In genomic region chr14:76535096-76535495, GRCm38 (mm10) we compare ENCODE assay signal across 26 mouse cellular contexts. TPM values are rescaled to one million over a fixed set of nuclear protein-coding genes. Genes with fewer than 3 reads are reported as not detected.
DNase-seq lines count a peak whose midpoint lies in the region; ATAC-seq and TF ChIP-seq lines count a peak whose summit lies in the region.
"Had no signal": no experiment of that assay in that cellular context is flagged by ENCODE, and none has a peak within 500 bp of the region (broad histone marks: within the 10 kb centered on the region; RNA-seq: fewer than 3 reads in every experiment).

No protein-coding gene starts in this region.

- no peak overlapping the region for H3K4me2 ChIP-seq in kidney, embryonic 15.5 days
- H3K4me2 ChIP-seq in kidney, embryonic 14.5 days (replicated peaks; ENCODE audit: low read depth, low read length): no peak overlapping the region
- H3K4me2 ChIP-seq in stomach, postnatal 0 days (replicated peaks; ENCODE audit: low read depth): no peak overlapping the region
- H3K4me2 ChIP-seq: embryonic facial prominence, embryonic 15.5 days; forebrain, embryonic 12.5 days; hindbrain, embryonic 14.5 days; neural tube, embryonic 13.5 days had no signal

- peak overlapping the region; percentile 15; the same call in 1 of the 2 replicates for H3K27ac ChIP-seq in kidney, embryonic 15.5 days
- H3K27ac ChIP-seq in kidney, embryonic 14.5 days (ENCODE audit: low read depth, low read length): no peak overlapping the region
- H3K27ac ChIP-seq in embryonic fibroblast, embryonic 13.5 days (ENCODE audit: insufficient read depth, low read length): peak overlapping the region; percentile 45; the same call in 1 of the 2 replicates
- H3K27ac ChIP-seq in stomach, postnatal 0 days (replicated peaks): peak overlapping the region; percentile 53; the same call in 1 of the 2 replicates
- H3K27ac ChIP-seq: embryonic facial prominence, embryonic 15.5 days; forebrain, embryonic 12.5 days; gastrocnemius, adult 2 months; hindbrain, embryonic 14.5 days; midbrain, embryonic 10.5 days; neural tube, embryonic 13.5 days had no signal

- TF ChIP-seq POLR2A in embryonic fibroblast, embryonic 13.5 days (IDR thresholded peaks at IDR 0.05; ENCODE audit: low read depth, low read length): no peak

- WGBS in kidney, embryonic 15.5 days: 90% methylated on average over 1 of the region's 1 CpGs
- WGBS in kidney, embryonic 14.5 days: 95% methylated on average over 1 of the region's 1 CpGs
- WGBS in stomach, postnatal 0 days: 65% methylated on average over 1 of the region's 1 CpGs

- no peaks in the 10 kb centered on the region for H3K27me3 ChIP-seq in kidney, embryonic 15.5 days
- no peaks in the 10 kb centered on the region for H3K27me3 ChIP-seq in kidney, embryonic 14.5 days (ENCODE audit: control insufficient read depth, insufficient read depth, low read length)
- H3K27me3 ChIP-seq in stomach, postnatal 0 days (ENCODE audit: control insufficient read depth, insufficient read depth, low read length): no peaks in the 10 kb centered on the region
- H3K27me3 ChIP-seq: embryonic facial prominence, embryonic 15.5 days; forebrain, embryonic 12.5 days; neural tube, embryonic 13.5 days had no signal

- DNase-seq in NIH3T3 (ENCODE audit: low read depth): peak; percentile 27
- DNase-seq in stomach, postnatal 0 days (ENCODE audit: low spot score): no peak
- DNase-seq in right cerebral cortex, postnatal 14 days: no peak
- DNase-seq in ovary, postnatal 36 days (ENCODE audit: low spot score): no peak
- DNase-seq: adrenal gland, postnatal 25 days; cerebellum, adult 9-11 months; gastrocnemius, adult 2 months; heart, postnatal 36 days; kidney, adult 18-20 months; kidney, postnatal 10 days; left cerebral cortex, postnatal 4 days; lung, adult 18-20 months; lung, postnatal 10 days; spleen, adult 18-20 months; thymus, postnatal 36 days had no signal

- peaks cover 55% of the 10 kb centered on the region for H3K4me1 ChIP-seq in kidney, embryonic 15.5 days
- H3K4me1 ChIP-seq in kidney, embryonic 14.5 days (ENCODE audit: control insufficient read depth, insufficient read depth, low read length): peaks cover 42% of the 10 kb centered on the region
- no peaks in the 10 kb centered on the region for H3K4me1 ChIP-seq in embryonic fibroblast, embryonic 13.5 days (ENCODE audit: control insufficient read depth, insufficient read depth, low read length)
- H3K4me1 ChIP-seq in stomach, postnatal 0 days (replicated peaks; ENCODE audit: control insufficient read depth, insufficient read depth): peaks cover 5% of the 10 kb centered on the region; the same call in 1 of the 2 replicates

- H3K9me3 ChIP-seq in kidney, embryonic 15.5 days (replicated peaks): no peaks in the 10 kb centered on the region
- H3K9me3 ChIP-seq in kidney, embryonic 14.5 days (ENCODE audit: control insufficient read depth, low read length): no peaks in the 10 kb centered on the region
- H3K9me3 ChIP-seq in stomach, postnatal 0 days (ENCODE audit: control insufficient read depth, low read length): no peaks in the 10 kb centered on the region
- H3K9me3 ChIP-seq: embryonic facial prominence, embryonic 15.5 days; forebrain, embryonic 12.5 days; midbrain, embryonic 10.5 days; neural tube, embryonic 13.5 days had no signal

- no peak overlapping the region for H3K4me3 ChIP-seq in kidney, embryonic 15.5 days (replicated peaks)
- H3K4me3 ChIP-seq in kidney, embryonic 14.5 days (ENCODE audit: low read length): no peak overlapping the region
- H3K4me3 ChIP-seq in embryonic fibroblast, embryonic 13.5 days (ENCODE audit: insufficient read depth, low read length): no peak overlapping the region
- H3K4me3 ChIP-seq in stomach, postnatal 0 days (ENCODE audit: low read depth, low read length): no peak overlapping the region
- H3K4me3 ChIP-seq: embryonic facial prominence, embryonic 15.5 days; forebrain, embryonic 12.5 days; gastrocnemius, adult 2 months; midbrain, embryonic 10.5 days; myocyte; neural tube, embryonic 13.5 days had no signal

- TF ChIP-seq EP300 in stomach, postnatal 0 days (optimal IDR thresholded peaks at IDR 0.05): no peak

- ATAC-seq in kidney, embryonic 15.5 days (replicated peaks; ENCODE audit: low FRiP score): no peak
- ATAC-seq in kidney, embryonic 14.5 days (ENCODE audit: low FRiP score, low TSS enrichment): no peak
- no peak for ATAC-seq in stomach, postnatal 0 days (ENCODE audit: low FRiP score, low TSS enrichment)
- ATAC-seq: inflammation-experienced regulatory T-cells, adult 6 months; midbrain, embryonic 16.5 days had no signal

- no peak for TF ChIP-seq CTCF in embryonic fibroblast, embryonic 13.5 days (IDR thresholded peaks at IDR 0.05; ENCODE audit: borderline replicate concordance, insufficient read depth, low read length)
- TF ChIP-seq CTCF in stomach, postnatal 0 days (IDR thresholded peaks at IDR 0.05; ENCODE audit: low read depth): no peak

- no peaks in the 10 kb centered on the region for H3K36me3 ChIP-seq in kidney, embryonic 15.5 days
- no peaks in the 10 kb centered on the region for H3K36me3 ChIP-seq in kidney, embryonic 14.5 days (ENCODE audit: control insufficient read depth, insufficient read depth, low read length)
- H3K36me3 ChIP-seq in stomach, postnatal 0 days (ENCODE audit: control insufficient read depth, insufficient read depth, low read length): no peaks in the 10 kb centered on the region
- H3K36me3 ChIP-seq: embryonic facial prominence, embryonic 15.5 days; forebrain, embryonic 12.5 days; neural tube, embryonic 13.5 days had no signal

- H3K9ac ChIP-seq in kidney, embryonic 15.5 days: no peak overlapping the region
- no peak overlapping the region for H3K9ac ChIP-seq in kidney, embryonic 14.5 days (ENCODE audit: low read depth, low read length)
- H3K9ac ChIP-seq in stomach, postnatal 0 days (ENCODE audit: low read length): no peak overlapping the region
- H3K9ac ChIP-seq: embryonic facial prominence, embryonic 15.5 days; forebrain, embryonic 12.5 days; hindbrain, embryonic 14.5 days; neural tube, embryonic 13.5 days had no signal

RNA-seq across cellular contexts. Expression of gene Serp2, which starts 21.6 kb away (rescaled TPM):
- 10.3 and 11.1 TPM in 2 replicates for polyA plus RNA-seq in kidney, embryonic 15.5 days (2015; fragmentation: Nextera tagmentation; extraction: Ambion mirVana)
- polyA plus RNA-seq in kidney, embryonic 14.5 days (2014; fragmentation: Nextera tagmentation; extraction: Ambion mirVana): 15.2 and 16.2 TPM in 2 replicates
- polyA plus RNA-seq in embryonic fibroblast, embryonic 13.5 days (2011; ENCODE audit: insufficient read length, low read depth, missing spikeins): 2.7 and 3.5 TPM in 2 replicates
- polyA plus RNA-seq in stomach, postnatal 0 days (2015; fragmentation: Nextera tagmentation; extraction: Ambion mirVana): 7.4 and 8.0 TPM in 2 replicates
